Mouse (Mus musculus) spleen, adult 18-20 months (tissue): ENCODE measurements around the gene Scrn3.

Source experiments
- DNase-seq, 2 experiments: peaks; one replicate each; pipeline ENCODE4 v3.0.0; 2022; ENCODE audit warnings: mixed read lengths in 2 of 2

Scrn3 gene

GRCm38 (mm10) chr2:73386356-73387046 is 74.1 kb downstream of the Scrn3 start, which contains the start of gene Gpr155:
Gene Gpr155, minus strand, starts transcription at chr2:73386572.
- peak; percentile 100 for DNase-seq
